Mouse (Mus musculus) heart, embryonic 13.5 days (tissue): ENCODE data around the gene Uox. TPM values are rescaled to one million over a fixed set of nuclear protein-coding genes. Genes with fewer than 3 reads are reported as not detected.

Source experiments
- ATAC-seq: fragments of 200-750 bp; cut with Nextera tagmentation; 2 replicates; pipeline ENCODE4 v1.8.0; 2017; ENCODE audit warnings: moderate TSS enrichment; ENCODE audit not compliant: insufficient number of reproducible peaks, low FRiP score, low TSS enrichment; ENCODE audit errors: extremely low read depth
- H3K27ac ChIP-seq: fragments of 300-500 bp; sonication (generic); replicated peaks from 2 replicates; pipeline ENCODE4 v1.5.1; 2015; ENCODE audit warnings: moderate library complexity, mild to moderate bottlenecking, inconsistent platforms
- H3K27me3 ChIP-seq: fragments of 300-500 bp; sonication (generic); replicated peaks from 2 replicates; pipeline ENCODE4 v1.6.1; 2015; ENCODE audit warnings: mild to moderate bottlenecking, inconsistent platforms
- H3K36me3 ChIP-seq: fragments of 300-500 bp; sonication (generic); 2 replicates; pipeline ENCODE4 v1.6.1; 2015; ENCODE audit warnings: mild to moderate bottlenecking, inconsistent platforms
- H3K4me1 ChIP-seq: fragments of 300-500 bp; sonication (generic); 2 replicates; pipeline ENCODE4 v1.6.1; 2015; ENCODE audit warnings: inconsistent platforms
- H3K4me2 ChIP-seq: fragments of 300-500 bp; sonication (generic); 2 replicates; pipeline ENCODE4 v1.6.1; 2015; ENCODE audit warnings: inconsistent platforms, mild to moderate bottlenecking, moderate library complexity
- H3K4me3 ChIP-seq: fragments of 300-500 bp; sonication (generic); 2 replicates; pipeline ENCODE4 v1.5.1; 2015; ENCODE audit warnings: moderate library complexity, mild to moderate bottlenecking, inconsistent platforms
- H3K9ac ChIP-seq: fragments of 300-500 bp; sonication (generic); 2 replicates; pipeline ENCODE4 v1.6.1; 2015; ENCODE audit warnings: inconsistent platforms, mild to moderate bottlenecking, moderate library complexity
- H3K9me3 ChIP-seq: fragments of 300-500 bp; sonication (generic); 2 replicates; pipeline ENCODE4 v1.6.1; 2016; ENCODE audit warnings: inconsistent platforms
- WGBS: fragments of 180-500 bp; shearing (Covaris S2); methylation state at CpG from one replicate; pipeline ENCODE4 v1.1.7; 2015; ENCODE audit warnings: mixed read lengths; 5-methylcytosine and 5-hydroxymethylcytosine counted together
- polyA plus RNA-seq: library from polyadenylated mRNA; unstranded; fragments of >200 nt; fragmentation: Nextera tagmentation; extraction: Ambion mirVana; gene quantifications from 2 replicates; pipeline ENCODE4 v1.2.1, GENCODE M21; 2015

Gene Uox
- polyA plus RNA-seq, 1 experiment from 2014 or later = 0.05 TPM

- Histone ChIP-seq H3K27ac (no peak overlapping the region), H3K9ac (no peak overlapping the region), H3K9me3 (no peaks in the 10 kb centered on the region)
Measured at GRCm38 (mm10) chr3:146586616-146587015, 16.4 kb downstream of the Uox start.

GRCm38 (mm10) chr3:146589523-146589922 lies 19.3 kb downstream of the Uox start:
- no peaks in the 10 kb centered on the region for H3K36me3 ChIP-seq
- H3K27ac ChIP-seq = no peak overlapping the region
- 65% methylated on average over 6 of the region's 6 CpGs for WGBS
- no peak overlapping the region for H3K9ac ChIP-seq
- no peaks in the 10 kb centered on the region for H3K4me1 ChIP-seq
- H3K9me3 ChIP-seq = no peaks in the 10 kb centered on the region
- no peak for ATAC-seq
- H3K4me3 ChIP-seq = no peak overlapping the region
- H3K27me3 ChIP-seq = no peaks in the 10 kb centered on the region
- H3K4me2 ChIP-seq = no peak overlapping the region

More at GRCm38 (mm10) chr3:146586616-146587015, 16.4 kb downstream of the Uox start:
- Histone ChIP-seq H3K36me3 (no peaks in the 10 kb centered on the region), H3K4me2 (no peak overlapping the region), H3K27me3 (no peaks in the 10 kb centered on the region), H3K4me1 (peaks cover 8% of the 10 kb centered on the region), H3K4me3 (no peak overlapping the region)
- no peak for ATAC-seq
- WGBS = 91% methylated on average over 14 of the region's 14 CpGs

GRCm38 (mm10) chr3:146591159-146591558 lies 20.9 kb downstream of the Uox start:
- no peak for ATAC-seq
- no peak overlapping the region for H3K9ac ChIP-seq
- no peaks in the 10 kb centered on the region for H3K4me1 ChIP-seq
- H3K4me2 ChIP-seq = no peak overlapping the region
- H3K27ac ChIP-seq = no peak overlapping the region
- H3K4me3 ChIP-seq = no peak overlapping the region
- H3K9me3 ChIP-seq = no peaks in the 10 kb centered on the region
- no peaks in the 10 kb centered on the region for H3K27me3 ChIP-seq
- no peaks in the 10 kb centered on the region for H3K36me3 ChIP-seq
- 86% methylated on average over 7 of the region's 7 CpGs for WGBS

- no peak for ATAC-seq
- H3K9me3 ChIP-seq = no peaks in the 10 kb centered on the region
- no peak overlapping the region for H3K27ac ChIP-seq
- no peaks in the 10 kb centered on the region for H3K27me3 ChIP-seq
- H3K36me3 ChIP-seq = no peaks in the 10 kb centered on the region
- no peak overlapping the region for H3K9ac ChIP-seq
- 54% methylated on average over 2 of the region's 2 CpGs for WGBS
- H3K4me3 ChIP-seq = no peak overlapping the region
- no peak overlapping the region for H3K4me2 ChIP-seq
- H3K4me1 ChIP-seq = no peaks in the 10 kb centered on the region
Measured at GRCm38 (mm10) chr3:146591601-146592000, 21.4 kb downstream of the Uox start.

GRCm38 (mm10) chr3:146595440-146595839 lies 25.2 kb downstream of the Uox start:
- Histone ChIP-seq H3K9ac (no peak overlapping the region), H3K9me3 (no peaks in the 10 kb centered on the region), H3K4me2 (no peak overlapping the region), H3K4me3 (no peak overlapping the region), H3K27ac (no peak overlapping the region), H3K36me3 (no peaks in the 10 kb centered on the region), H3K27me3 (no peaks in the 10 kb centered on the region), H3K4me1 (peaks cover 10% of the 10 kb centered on the region)
- 68% methylated on average over 6 of the region's 6 CpGs for WGBS
- no peak for ATAC-seq

DNA sequence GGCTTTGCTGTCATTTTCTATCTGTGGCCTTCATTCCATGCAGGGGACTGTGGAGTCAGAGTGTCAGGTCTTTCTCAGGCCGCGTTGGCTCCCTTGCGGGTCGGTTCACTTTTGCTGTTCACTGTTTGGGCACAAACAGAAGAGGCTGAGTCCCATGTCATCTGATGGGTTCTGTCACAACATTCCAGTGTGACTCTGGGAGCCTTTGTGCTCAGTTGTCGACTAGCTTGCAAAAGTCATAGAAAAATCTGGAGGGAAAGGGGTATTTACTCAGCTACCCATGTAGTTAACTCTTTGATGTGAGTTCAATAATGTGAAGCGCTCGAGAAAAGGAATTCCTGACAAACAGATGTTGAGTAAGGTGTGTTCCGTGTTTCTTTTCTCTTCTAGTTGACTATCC lies 26.2 kb downstream of the Uox start:
- no peak overlapping the region for H3K27ac ChIP-seq
- H3K4me2 ChIP-seq = no peak overlapping the region
- no peak for ATAC-seq
- no peaks in the 10 kb centered on the region for H3K9me3 ChIP-seq
- peaks cover 20% of the 10 kb centered on the region for H3K4me1 ChIP-seq
- no peak overlapping the region for H3K9ac ChIP-seq
- H3K4me3 ChIP-seq = no peak overlapping the region
- H3K27me3 ChIP-seq = no peaks in the 10 kb centered on the region
- H3K36me3 ChIP-seq = no peaks in the 10 kb centered on the region
- 86% methylated on average over 8 of the region's 8 CpGs for WGBS

DNA sequence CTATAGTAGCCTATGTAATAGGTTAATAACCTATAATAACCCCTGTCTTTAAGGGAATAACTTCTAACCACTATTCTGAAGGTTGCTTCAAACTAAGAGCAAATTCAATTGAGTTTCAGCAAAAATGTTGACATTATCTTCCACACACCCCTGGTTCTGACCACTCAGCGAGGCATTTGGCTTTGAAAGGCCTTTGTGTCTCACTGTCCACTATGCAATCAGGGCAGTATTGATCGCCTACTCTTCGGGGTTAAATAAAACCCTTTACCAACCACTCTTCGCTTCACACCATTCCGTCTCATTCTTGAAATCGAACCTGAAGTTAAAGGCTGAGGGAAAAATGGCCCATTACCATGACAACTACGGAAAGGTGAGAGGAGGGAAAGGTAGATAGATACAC lies 26.6 kb downstream of the Uox start:
- Histone ChIP-seq H3K27me3 (no peaks in the 10 kb centered on the region), H3K36me3 (no peaks in the 10 kb centered on the region), H3K9ac (no peak overlapping the region), H3K4me1 (peaks cover 25% of the 10 kb centered on the region), H3K4me2 (no peak overlapping the region), H3K9me3 (no peaks in the 10 kb centered on the region), H3K27ac (no peak overlapping the region), H3K4me3 (no peak overlapping the region)
- ATAC-seq = no peak
- 82% methylated on average over 7 of the region's 7 CpGs for WGBS

- 64% methylated on average over 6 of the region's 6 CpGs for WGBS
- Histone ChIP-seq H3K9me3 (no peaks in the 10 kb centered on the region), H3K4me1 (peaks cover 38% of the 10 kb centered on the region), H3K4me2 (no peak overlapping the region), H3K27me3 (no peaks in the 10 kb centered on the region), H3K36me3 (no peaks in the 10 kb centered on the region), H3K4me3 (no peak overlapping the region), H3K27ac (no peak overlapping the region), H3K9ac (no peak overlapping the region)
- ATAC-seq = no peak
Measured at GRCm38 (mm10) chr3:146598411-146598810, 28.2 kb downstream of the Uox start.

- Histone ChIP-seq H3K27me3 (no peaks in the 10 kb centered on the region), H3K27ac (no peak overlapping the region), H3K9me3 (no peaks in the 10 kb centered on the region), H3K9ac (no peak overlapping the region), H3K4me2 (no peak overlapping the region), H3K36me3 (no peaks in the 10 kb centered on the region), H3K4me3 (no peak overlapping the region), H3K4me1 (peaks cover 38% of the 10 kb centered on the region)
- 80% methylated on average over 6 of the region's 6 CpGs for WGBS
- ATAC-seq = no peak
Measured at GRCm38 (mm10) chr3:146599198-146599900, 29.1 kb downstream of the Uox start.

- WGBS = 26% methylated on average over 2 of the region's 2 CpGs
- Histone ChIP-seq H3K9me3 (no peaks in the 10 kb centered on the region), H3K27ac (peak overlapping the region; percentile 74), H3K4me2 (peak overlapping the region; percentile 17; the same call in 1 of the 2 replicates), H3K4me3 (no peak overlapping the region), H3K4me1 (peaks cover 48% of the 10 kb centered on the region), H3K36me3 (no peaks in the 10 kb centered on the region), H3K27me3 (no peaks in the 10 kb centered on the region), H3K9ac (no peak overlapping the region)
- ATAC-seq = 0 out of 2 replicates have a peak, but pooled peaks have one; percentile 29
Measured at GRCm38 (mm10) chr3:146601205-146601604, 31.0 kb downstream of the Uox start.

DNA sequence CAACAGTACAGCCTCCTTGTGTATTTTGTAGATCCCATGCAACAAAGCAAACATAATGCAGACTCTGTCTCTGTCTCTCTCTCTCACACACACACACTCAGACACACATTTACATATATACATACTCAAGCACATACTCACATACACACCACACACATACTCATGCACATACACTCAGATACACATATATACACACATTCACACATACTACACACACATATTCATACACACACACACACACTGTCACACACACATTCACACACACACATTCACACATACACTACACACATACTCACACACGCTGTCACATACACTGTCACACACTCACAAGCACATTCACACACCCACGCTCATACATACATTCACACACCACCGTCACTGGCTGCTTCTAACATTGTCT lies 32.3 kb downstream of the Uox start:
- H3K9ac ChIP-seq = no peak overlapping the region
- no peaks in the 10 kb centered on the region for H3K36me3 ChIP-seq
- no peaks in the 10 kb centered on the region for H3K9me3 ChIP-seq
- ATAC-seq = no peak
- 76% methylated on average over 3 of the region's 3 CpGs for WGBS
- H3K4me1 ChIP-seq = peaks cover 48% of the 10 kb centered on the region
- no peak overlapping the region for H3K4me2 ChIP-seq
- H3K27ac ChIP-seq = no peak overlapping the region
- H3K27me3 ChIP-seq = no peaks in the 10 kb centered on the region
- no peak overlapping the region for H3K4me3 ChIP-seq

DNA sequence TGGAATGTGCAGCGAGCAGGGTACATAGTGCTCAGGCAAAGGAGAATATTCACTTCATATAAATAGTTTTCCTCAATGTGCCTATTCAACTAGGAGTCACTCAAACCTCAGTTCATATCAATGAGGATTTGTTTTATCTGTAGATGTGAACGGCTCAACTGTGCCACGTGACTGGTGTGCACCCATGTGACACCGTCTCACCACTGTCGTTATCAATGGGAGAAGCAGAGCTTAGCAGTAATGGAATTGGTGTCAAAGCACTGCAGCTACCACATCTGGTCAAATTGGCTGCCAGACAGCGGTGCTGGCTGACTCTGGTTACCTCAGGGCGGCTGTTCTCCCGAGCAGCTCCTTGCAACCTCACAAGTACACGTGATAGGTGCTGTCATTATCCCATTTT lies 34.4 kb downstream of the Uox start:
- no peaks in the 10 kb centered on the region for H3K27me3 ChIP-seq
- H3K4me1 ChIP-seq = peaks cover 45% of the 10 kb centered on the region
- H3K4me3 ChIP-seq = no peak overlapping the region
- H3K36me3 ChIP-seq = no peaks in the 10 kb centered on the region
- ATAC-seq = no peak
- H3K4me2 ChIP-seq = no peak overlapping the region
- no peak overlapping the region for H3K9ac ChIP-seq
- no peak overlapping the region for H3K27ac ChIP-seq
- WGBS = 54% methylated on average over 9 of the region's 9 CpGs
- no peaks in the 10 kb centered on the region for H3K9me3 ChIP-seq
